Mouse (Mus musculus) limb, embryonic 11.5 days (tissue): Measurements from ENCODE around the gene Gdpd2. TPM values are rescaled to one million over a fixed set of nuclear protein-coding genes. Genes with fewer than 3 reads are reported as not detected.
A peak's percentile ranks its signal among the peaks of the same experiment; 100 is the strongest.

ENCODE experiments used
- ATAC-seq: fragments of 200-750 bp; cut with Nextera tagmentation; 2 replicates; pipeline ENCODE4 v1.8.0; 2017; ENCODE audit warnings: low read depth; ENCODE audit not compliant: insufficient number of reproducible peaks, low FRiP score, low TSS enrichment
- DNase-seq: peaks from one replicate; pipeline ENCODE4 v3.0.0-alpha.2; 2015; ENCODE audit warnings: low spot score
- H3K27ac ChIP-seq: fragments of 300-500 bp; sonication (generic); replicated peaks from 2 replicates; pipeline ENCODE4 v1.5.1; 2014; ENCODE audit warnings: low read depth, mild to moderate bottlenecking, low read length
- H3K27me3 ChIP-seq: fragments of 300-500 bp; sonication (generic); 2 replicates; pipeline ENCODE4 v1.6.1; 2014; ENCODE audit warnings: mild to moderate bottlenecking, low read length, mixed read lengths; ENCODE audit not compliant: control insufficient read depth, insufficient read depth
- H3K36me3 ChIP-seq: fragments of 300-500 bp; sonication (generic); 2 replicates; pipeline ENCODE4 v1.6.1; 2014; ENCODE audit warnings: mild to moderate bottlenecking, low read length, moderate library complexity, mixed read lengths; ENCODE audit not compliant: control insufficient read depth, insufficient read depth
- H3K4me1 ChIP-seq: fragments of 300-500 bp; sonication (generic); 2 replicates; pipeline ENCODE4 v1.6.1; 2014; ENCODE audit warnings: low read length, mixed read lengths; ENCODE audit not compliant: control insufficient read depth, insufficient read depth
- H3K4me2 ChIP-seq: fragments of 300-500 bp; sonication (generic); 2 replicates; pipeline ENCODE4 v1.6.1; 2014; ENCODE audit warnings: low read depth, mild to moderate bottlenecking, moderate library complexity; ENCODE audit not compliant: severe bottlenecking
- H3K4me3 ChIP-seq: fragments of 300-500 bp; sonication (generic); 2 replicates; pipeline ENCODE4 v1.5.1; 2014; ENCODE audit warnings: low read depth, low read length
- H3K9ac ChIP-seq: fragments of 300-500 bp; sonication (generic); 2 replicates; pipeline ENCODE4 v1.6.1; 2014; ENCODE audit warnings: mild to moderate bottlenecking, low read length
- H3K9me3 ChIP-seq: fragments of 300-500 bp; sonication (generic); 2 replicates; pipeline ENCODE4 v1.6.1; 2016; ENCODE audit warnings: low read length; ENCODE audit not compliant: control insufficient read depth
- WGBS: fragments of 180-500 bp; shearing (Covaris S2); extraction: QIAGEN DNeasy Blood & Tissue Kit; methylation state at CpG from one replicate; pipeline ENCODE4 v1.1.7; 2014; 5-methylcytosine and 5-hydroxymethylcytosine counted together
- polyA plus RNA-seq: library from polyadenylated mRNA; unstranded; fragments of >200 nt; fragmentation: Nextera tagmentation; extraction: Ambion mirVana; gene quantifications from 2 replicates; pipeline ENCODE4 v1.2.1, GENCODE M21; 2014

The Gdpd2 gene
- polyA plus RNA-seq = 1.3 and 1.6 TPM in 2 replicates

DNA sequence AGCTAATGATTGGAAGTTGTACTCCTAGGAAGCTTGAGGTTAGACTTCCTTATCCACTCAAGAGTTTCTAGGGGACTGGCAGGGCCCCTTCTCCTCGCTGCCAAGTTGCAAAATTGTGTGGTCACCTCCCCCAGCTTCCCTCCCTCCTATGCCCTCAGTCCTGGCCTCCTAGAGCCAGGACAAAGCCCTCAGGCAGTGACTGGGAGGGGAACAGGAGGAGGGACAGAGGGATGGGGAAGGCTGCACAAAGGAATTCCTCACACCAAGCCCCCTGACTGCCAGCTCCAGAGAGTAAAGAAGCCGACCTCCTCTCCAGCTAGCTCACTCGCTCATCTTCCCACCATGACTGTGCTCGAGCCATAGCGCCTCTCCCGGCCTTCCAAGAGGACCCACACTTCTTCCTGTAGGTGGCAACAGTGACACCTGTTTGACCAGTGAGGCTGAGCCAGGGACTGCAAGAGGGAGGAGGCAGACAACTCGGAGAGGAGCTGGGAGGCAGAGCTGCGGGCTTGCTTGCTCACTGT, at the start of gene Gdpd2:
TSS of gene Gdpd2 (plus strand) at position 209 of the 524 bp plus-strand sequence.
- peak; percentile 75; the same call in 1 of the 2 replicates for ATAC-seq
- no peaks in the 10 kb centered on the region for H3K9me3 ChIP-seq
- 12% methylated on average over 7 of the region's 8 CpGs for WGBS
- peaks cover 2% of the 10 kb centered on the region; the same call in 1 of the 2 replicates for H3K36me3 ChIP-seq
- H3K4me1 ChIP-seq = no peaks in the 10 kb centered on the region
- peak; percentile 57 for DNase-seq
- H3K27me3 ChIP-seq = 0 out of 2 replicates have a peak, but pooled peaks cover 5% of the 10 kb centered on the region
- peak within 1 kb of the TSS; percentile 45 for H3K4me2 ChIP-seq
- no peak within 1 kb of the TSS for H3K4me3 ChIP-seq
- no peak within 1 kb of the TSS for H3K27ac ChIP-seq
- H3K9ac ChIP-seq = no peak within 1 kb of the TSS

- H3K27me3 ChIP-seq = 0 out of 2 replicates have a peak, but pooled peaks cover 8% of the 10 kb centered on the region
Observed at GRCm38 (mm10) chrX:100686527-100686926, 43.1 kb upstream of the Gdpd2 start.

DNA sequence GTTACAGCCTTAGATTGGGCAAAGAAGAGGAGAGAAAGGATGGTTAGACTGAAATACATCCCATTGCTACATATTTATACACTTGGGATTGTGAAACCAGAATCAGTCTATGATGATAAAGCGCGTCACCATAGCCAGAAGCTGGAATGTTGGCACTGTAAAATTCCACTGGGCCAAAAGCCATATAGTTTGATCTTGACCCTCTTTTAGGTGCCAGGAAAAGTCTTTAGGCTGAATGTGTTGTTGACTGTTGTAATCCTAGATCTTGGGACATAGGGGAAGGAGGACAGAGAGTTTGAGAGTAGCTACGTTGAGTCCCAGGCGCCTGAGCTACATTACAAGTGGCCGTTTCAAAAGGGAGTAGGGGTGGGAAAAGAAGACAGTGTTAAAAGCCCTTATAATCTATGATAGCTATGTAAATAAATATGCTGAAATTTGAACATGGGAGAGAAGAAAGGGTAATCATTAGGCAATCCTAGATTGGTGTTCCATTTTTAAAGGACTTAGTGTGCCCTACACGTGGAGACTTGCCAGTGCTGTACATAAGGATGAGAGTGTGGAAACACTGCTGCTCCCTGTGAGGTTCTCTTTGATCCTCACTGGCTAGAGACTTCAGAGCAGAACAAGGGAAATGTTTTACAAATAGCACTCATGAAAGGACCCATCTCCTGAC, 42.2 kb upstream of the Gdpd2 start:
- 88% methylated on average over 6 of the region's 6 CpGs for WGBS
- Histone ChIP-seq H3K9me3 (no peaks in the 10 kb centered on the region), H3K4me2 (no peak overlapping the region), H3K4me1 (no peaks in the 10 kb centered on the region), H3K9ac (no peak overlapping the region), H3K4me3 (no peak overlapping the region), H3K27me3 (0 out of 2 replicates have a peak, but pooled peaks cover 8% of the 10 kb centered on the region), H3K36me3 (no peaks in the 10 kb centered on the region), H3K27ac (no peak overlapping the region)
- ATAC-seq (no peak), DNase-seq (no peak)

More at GRCm38 (mm10) chrX:100686527-100686926, 43.1 kb upstream of the Gdpd2 start:
- Histone ChIP-seq H3K4me1 (no peaks in the 10 kb centered on the region), H3K9me3 (no peaks in the 10 kb centered on the region), H3K27ac (no peak overlapping the region), H3K4me3 (no peak overlapping the region), H3K4me2 (no peak overlapping the region), H3K9ac (no peak overlapping the region), H3K36me3 (no peaks in the 10 kb centered on the region)
- WGBS = 79% methylated on average over 3 of the region's 3 CpGs
- DNase-seq = no peak
- no peak for ATAC-seq

- DNase-seq = no peak
- Histone ChIP-seq H3K36me3 (no peaks in the 10 kb centered on the region), H3K9ac (no peak overlapping the region), H3K4me1 (no peaks in the 10 kb centered on the region), H3K27me3 (0 out of 2 replicates have a peak, but pooled peaks cover 8% of the 10 kb centered on the region), H3K9me3 (no peaks in the 10 kb centered on the region), H3K4me2 (no peak overlapping the region), H3K27ac (no peak overlapping the region), H3K4me3 (no peak overlapping the region)
- ATAC-seq = no peak
- 76% methylated on average over 5 of the region's 5 CpGs for WGBS
Observed at GRCm38 (mm10) chrX:100688033-100688370, 41.7 kb upstream of the Gdpd2 start.

DNA sequence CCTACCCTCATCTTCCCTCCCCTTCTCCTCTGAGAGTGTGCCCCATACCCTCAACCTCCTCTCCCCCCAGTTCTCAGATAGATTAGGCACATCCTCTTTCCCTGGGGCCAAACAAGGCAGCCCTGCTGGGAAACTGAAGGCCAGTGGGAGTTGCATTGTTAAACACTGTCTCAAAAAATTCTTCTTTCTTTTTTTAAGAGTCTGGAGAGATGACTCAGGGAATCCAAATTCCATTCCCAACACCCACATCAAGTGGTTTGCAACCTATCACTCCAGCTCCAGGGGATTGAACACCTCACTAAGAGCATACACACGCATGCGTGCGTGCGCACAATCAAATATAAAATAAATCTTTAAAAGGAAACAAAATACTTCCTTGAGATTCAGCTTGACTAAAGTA, 32.9 kb upstream of the Gdpd2 start:
- WGBS = 98% methylated on average over 4 of the region's 4 CpGs
- ATAC-seq = no peak
- no peaks in the 10 kb centered on the region; the same call in 1 of the 2 replicates for H3K36me3 ChIP-seq

DNA sequence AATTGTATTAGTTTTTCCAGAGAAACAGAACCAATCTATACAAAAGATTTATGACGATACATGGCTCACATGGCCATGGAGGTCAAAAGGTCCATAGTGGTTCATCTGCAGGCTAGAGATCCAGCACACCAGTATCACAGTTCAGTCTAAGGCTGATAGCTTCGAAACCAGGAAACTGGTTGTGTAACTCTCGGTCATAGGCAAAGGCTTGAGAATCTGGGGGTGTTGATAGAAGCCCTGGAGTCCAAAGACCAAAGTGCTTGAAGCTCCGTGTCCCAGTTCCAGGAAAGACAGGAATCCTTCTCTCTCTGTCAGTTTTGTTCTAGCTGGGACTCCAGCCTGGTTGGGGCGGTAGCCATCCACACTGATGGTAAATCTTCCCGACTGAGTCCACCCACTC, 21.6 kb upstream of the Gdpd2 start:
- DNase-seq (no peak), ATAC-seq (no peak)
- H3K9me3 ChIP-seq = no peaks in the 10 kb centered on the region
- no peaks in the 10 kb centered on the region for H3K4me1 ChIP-seq
- 89% methylated on average over 6 of the region's 6 CpGs for WGBS
- no peak overlapping the region for H3K4me3 ChIP-seq
- no peak overlapping the region for H3K9ac ChIP-seq
- no peak overlapping the region for H3K4me2 ChIP-seq
- no peak overlapping the region for H3K27ac ChIP-seq
- no peaks in the 10 kb centered on the region for H3K36me3 ChIP-seq
- H3K27me3 ChIP-seq = 0 out of 2 replicates have a peak, but pooled peaks cover 3% of the 10 kb centered on the region

More for the DNA sequence above, 32.9 kb upstream of the Gdpd2 start:
- H3K4me1 ChIP-seq = no peaks in the 10 kb centered on the region
- no peak overlapping the region for H3K27ac ChIP-seq
- H3K4me3 ChIP-seq = no peak overlapping the region
- H3K9me3 ChIP-seq = no peaks in the 10 kb centered on the region
- no peak overlapping the region for H3K9ac ChIP-seq
- no peaks in the 10 kb centered on the region for H3K27me3 ChIP-seq
- no peak overlapping the region for H3K4me2 ChIP-seq
- no peak for DNase-seq

- Histone ChIP-seq H3K4me2 (no peak overlapping the region), H3K9me3 (no peaks in the 10 kb centered on the region), H3K9ac (no peak overlapping the region), H3K4me3 (no peak overlapping the region), H3K36me3 (no peaks in the 10 kb centered on the region; the same call in 1 of the 2 replicates), H3K27me3 (peaks cover 5% of the 10 kb centered on the region; the same call in 1 of the 2 replicates), H3K4me1 (no peaks in the 10 kb centered on the region), H3K27ac (no peak overlapping the region)
- ATAC-seq = no peak
- DNase-seq = no peak
- 93% methylated on average over 6 of the region's 6 CpGs for WGBS
Observed at GRCm38 (mm10) chrX:100716173-100716572, 13.5 kb upstream of the Gdpd2 start.

GRCm38 (mm10) chrX:100728947-100729346, 726 bp upstream of the Gdpd2 start:
- no peak for ATAC-seq
- 31% methylated on average over 1 of the region's 1 CpGs for WGBS

More at GRCm38 (mm10) chrX:100728947-100729346, 726 bp upstream of the Gdpd2 start:
- no peaks in the 10 kb centered on the region for H3K4me1 ChIP-seq
- DNase-seq = no peak
- no peak overlapping the region for H3K4me2 ChIP-seq
- H3K9ac ChIP-seq = no peak overlapping the region
- no peak overlapping the region for H3K27ac ChIP-seq
- peaks cover 2% of the 10 kb centered on the region; the same call in 1 of the 2 replicates for H3K36me3 ChIP-seq
- H3K4me3 ChIP-seq = no peak overlapping the region
- no peaks in the 10 kb centered on the region for H3K9me3 ChIP-seq
- 0 out of 2 replicates have a peak, but pooled peaks cover 5% of the 10 kb centered on the region for H3K27me3 ChIP-seq
